Mouse (Mus musculus): ENCODE measurements around the gene Wdr27. TPM values are rescaled to one million over a fixed set of nuclear protein-coding genes. Genes with fewer than 3 reads are reported as not detected.
"Not testable (repeated sequence)": the region's sequence is repeated elsewhere in the genome, so short reads cannot be mapped to it uniquely, and the experiment has no call there.

The Wdr27 gene
- under 1 TPM in 1 of 2 experiments, not detected in 1; 0.57 TPM for polyA plus RNA-seq (2017; shearing (Covaris generic))

- ATAC-seq: peak; percentile 99
Observed at GRCm38 (mm10) chr17:14943009-14943728, at the start of gene Wdr27, which contains the start of gene 1600012H06Rik. Gene Wdr27, minus strand, starts transcription at chr17:14943158. Gene 1600012H06Rik, plus strand, starts transcription at chr17:14943184.

GRCm38 (mm10) chr17:14992522-14993138, 49.7 kb upstream of the Wdr27 start:
- peak; percentile 64 for ATAC-seq

DNA sequence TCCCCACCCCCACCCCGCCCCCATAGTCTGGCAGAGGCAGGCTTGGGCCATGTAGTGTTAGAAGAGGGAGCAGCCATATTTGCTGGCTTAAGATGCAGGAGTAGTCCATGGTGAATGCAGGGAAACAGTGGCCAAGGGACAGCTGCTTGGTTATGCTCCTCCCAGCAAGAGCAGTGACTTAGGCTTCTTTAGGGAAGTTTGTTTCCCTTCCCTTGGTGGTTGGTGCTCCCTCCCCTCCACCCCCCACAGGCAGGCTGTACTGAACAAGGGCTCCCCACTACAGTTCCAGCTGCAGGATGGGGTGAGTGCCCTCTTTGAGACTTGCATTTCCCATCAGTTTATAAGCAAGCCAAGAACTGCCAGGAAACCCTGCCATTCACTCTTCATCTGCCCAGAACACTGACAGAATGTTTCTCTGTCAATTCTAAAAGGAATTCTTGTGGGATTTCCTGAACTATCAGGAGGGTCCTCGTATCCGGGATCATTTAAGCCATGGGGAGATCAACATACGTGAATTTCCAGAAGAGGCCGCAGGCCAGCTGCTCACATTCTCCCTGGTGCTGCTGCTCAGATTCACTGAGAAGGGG, 47.3 kb upstream of the Wdr27 start:
- ATAC-seq: not testable (repeated sequence)

GRCm38 (mm10) chr17:14978362-14979038, 35.5 kb upstream of the Wdr27 start, which contains the start of the genes 9030025P20Rik and Gm3417:
Gene 9030025P20Rik, plus strand, starts transcription at chr17:14978468.
Gene Gm3417, minus strand, starts transcription at chr17:14978790.
- ATAC-seq: peak; percentile 95

DNA sequence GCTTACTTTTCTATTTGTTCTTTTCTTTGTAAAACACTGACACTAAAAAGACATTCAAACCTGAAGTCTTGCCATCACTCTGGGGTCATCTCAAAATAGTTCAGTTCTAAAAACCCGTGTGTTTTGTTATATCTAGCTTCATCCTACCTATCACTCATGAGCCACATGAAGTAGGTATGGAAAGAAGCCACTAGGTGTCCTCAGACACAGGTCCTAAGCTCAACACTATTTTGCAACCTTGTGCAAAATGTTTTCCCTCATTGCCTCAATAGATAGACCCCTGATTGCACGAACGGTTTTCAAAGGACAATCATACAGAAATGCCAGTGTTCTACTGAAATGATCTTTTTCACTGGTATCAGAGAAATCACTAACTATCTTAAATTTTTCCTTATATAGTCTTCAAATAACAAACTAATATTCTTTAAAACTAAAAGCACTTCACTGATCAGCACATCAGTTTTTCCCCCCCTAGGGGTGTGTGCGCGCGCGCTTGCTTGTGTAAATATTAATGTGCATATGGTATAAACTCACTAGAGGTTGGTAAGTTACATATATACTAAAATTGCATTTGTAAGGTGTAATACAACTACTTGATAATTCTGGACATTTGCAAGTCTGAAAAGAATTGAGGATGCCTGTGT, 34.9 kb upstream of the Wdr27 start:
- ATAC-seq: peak; percentile 67

GRCm38 (mm10) chr17:14968373-14968913, 25.5 kb upstream of the Wdr27 start:
- not testable (repeated sequence) for ATAC-seq

- peak; percentile 62 for ATAC-seq
Observed at GRCm38 (mm10) chr17:14961557-14962154, 18.7 kb upstream of the Wdr27 start.

GRCm38 (mm10) chr17:14960951-14961556, 18.1 kb upstream of the Wdr27 start, which contains the start of gene Phf10:
Gene Phf10, minus strand, starts transcription at chr17:14961273.
- peak; percentile 61 for ATAC-seq

GRCm38 (mm10) chr17:14960520-14960919, 17.6 kb upstream of the Wdr27 start:
- peak; percentile 22 for ATAC-seq

GRCm38 (mm10) chr17:14959979-14960378, 17.0 kb upstream of the Wdr27 start:
- no peak for ATAC-seq

DNA sequence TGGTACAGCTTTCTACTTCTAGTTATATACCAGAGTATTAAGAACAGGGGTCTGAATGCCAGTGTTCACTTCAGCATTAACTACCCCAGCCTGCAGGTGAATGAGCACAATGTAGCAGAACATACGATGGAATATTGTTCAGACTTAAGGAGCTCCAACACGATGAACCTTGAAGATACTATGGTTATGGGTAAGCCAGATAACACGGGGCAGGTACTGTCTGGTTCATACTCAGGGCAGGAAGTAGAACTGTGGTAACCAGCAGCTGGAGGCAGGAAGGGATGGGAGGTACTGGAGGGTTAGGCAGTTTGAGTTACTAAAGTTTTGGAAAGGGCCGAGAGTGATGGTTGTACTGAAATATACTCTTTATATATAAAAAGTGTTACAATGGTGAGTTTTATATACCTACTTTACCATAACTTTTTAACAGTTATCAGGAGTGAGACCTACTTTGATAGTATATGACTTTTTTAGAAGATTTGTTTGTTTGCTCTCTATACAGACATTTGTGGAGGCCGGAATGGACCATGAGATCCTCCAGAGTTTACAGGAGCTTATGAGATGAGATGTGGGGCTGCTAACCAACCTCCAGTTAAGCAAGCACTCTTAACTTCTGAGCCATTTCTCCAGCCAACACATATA, 15.8 kb upstream of the Wdr27 start:
- ATAC-seq: no peak

DNA sequence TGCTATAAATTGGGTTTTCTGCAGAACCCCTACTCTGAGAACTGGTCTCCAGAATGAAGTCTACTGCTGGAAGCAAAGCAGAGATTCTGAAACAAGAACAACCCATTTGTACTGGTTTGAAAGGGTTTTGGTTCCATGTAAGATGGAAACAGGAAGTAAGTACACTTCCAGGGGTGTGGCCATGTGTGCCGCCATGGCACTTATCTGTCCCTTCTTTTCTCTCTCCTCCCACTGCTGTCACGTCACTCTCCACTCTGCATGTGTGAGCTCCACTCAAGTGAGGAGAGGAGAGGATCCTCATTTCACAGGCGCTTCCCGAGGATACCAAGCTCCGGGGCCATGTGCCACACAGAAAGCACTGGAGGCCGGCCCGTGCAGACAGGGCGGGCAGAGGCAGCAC, 10.5 kb upstream of the Wdr27 start:
- no peak for ATAC-seq

GRCm38 (mm10) chr17:14949161-14949827, 6.3 kb upstream of the Wdr27 start:
- no peak for ATAC-seq

DNA sequence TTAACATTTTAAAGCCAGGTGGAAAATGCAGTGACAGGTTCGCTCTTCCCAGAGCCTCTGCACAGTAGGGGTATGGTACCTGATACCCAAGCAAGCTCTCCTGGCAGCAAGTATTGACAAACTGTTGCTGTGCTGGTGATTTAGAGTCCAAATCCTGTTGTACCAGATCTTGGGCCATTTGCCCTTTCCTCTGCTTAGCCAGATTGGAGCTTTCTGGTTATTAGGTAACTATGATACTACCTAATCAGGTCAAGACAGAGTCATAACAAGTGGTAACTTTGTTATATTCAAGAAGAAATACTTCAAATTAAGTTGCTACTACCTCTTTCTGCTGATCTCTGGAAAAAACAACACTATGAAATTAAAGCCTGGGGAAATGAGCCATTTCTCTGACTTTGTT, 1.6 kb upstream of the Wdr27 start:
- ATAC-seq: no peak

DNA sequence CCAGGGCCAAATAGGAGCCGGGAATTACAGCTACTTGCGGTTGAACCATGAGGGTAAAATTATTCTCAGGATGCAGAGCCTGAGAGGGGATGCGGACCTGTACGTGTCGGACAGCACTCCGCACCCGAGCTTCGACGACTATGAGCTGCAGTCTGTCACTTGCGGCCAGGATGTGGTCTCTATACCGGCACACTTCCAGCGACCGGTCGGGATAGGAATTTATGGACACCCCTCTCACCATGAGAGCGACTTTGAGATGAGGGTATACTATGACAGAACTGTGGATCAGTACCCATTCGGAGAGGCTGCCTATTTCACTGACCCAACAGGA, 736 bp upstream of the Wdr27 start:
- no peak for ATAC-seq

- not testable (repeated sequence) for ATAC-seq
Observed at GRCm38 (mm10) chr17:14942181-14942580, 777 bp downstream of the Wdr27 start.

GRCm38 (mm10) chr17:14935841-14936605, 6.9 kb downstream of the Wdr27 start:
- ATAC-seq: no peak

- not testable (repeated sequence) for ATAC-seq
Observed at GRCm38 (mm10) chr17:14935280-14935679, 7.7 kb downstream of the Wdr27 start.

DNA sequence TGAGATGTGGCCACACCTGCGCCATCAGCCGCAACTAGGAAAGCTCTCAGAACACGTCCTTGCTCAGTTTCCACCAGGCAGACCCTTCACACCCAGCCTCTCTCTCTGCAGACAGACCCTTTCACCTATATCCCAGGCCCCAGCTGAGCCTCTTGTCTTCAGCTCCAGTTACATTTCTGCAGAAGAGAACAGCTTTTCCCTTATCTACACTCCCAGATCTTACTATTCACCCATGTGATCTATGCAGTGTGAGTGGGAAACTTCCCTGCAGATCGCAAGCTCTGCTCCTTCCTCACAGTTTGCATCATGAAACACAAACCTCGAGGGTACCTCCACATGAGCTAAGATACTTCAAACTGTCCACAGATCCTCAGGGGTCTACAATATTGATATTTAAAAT, 11.5 kb downstream of the Wdr27 start:
- ATAC-seq: no peak

All from activated CD4-positive, CD25-positive, alpha-beta regulatory T cell, adult 4 months (primary cell).